Mouse (Mus musculus): Measurements from ENCODE around the gene F11r. TPM values are rescaled to one million over a fixed set of nuclear protein-coding genes. Genes with fewer than 3 reads are reported as not detected.
"Not testable (repeated sequence)": the region's sequence is repeated elsewhere in the genome, so short reads cannot be mapped to it uniquely, and the experiment has no call there.

F11r gene
- polyA plus RNA-seq, 1 experiment from 2014 or later = 9.4 TPM

DNA sequence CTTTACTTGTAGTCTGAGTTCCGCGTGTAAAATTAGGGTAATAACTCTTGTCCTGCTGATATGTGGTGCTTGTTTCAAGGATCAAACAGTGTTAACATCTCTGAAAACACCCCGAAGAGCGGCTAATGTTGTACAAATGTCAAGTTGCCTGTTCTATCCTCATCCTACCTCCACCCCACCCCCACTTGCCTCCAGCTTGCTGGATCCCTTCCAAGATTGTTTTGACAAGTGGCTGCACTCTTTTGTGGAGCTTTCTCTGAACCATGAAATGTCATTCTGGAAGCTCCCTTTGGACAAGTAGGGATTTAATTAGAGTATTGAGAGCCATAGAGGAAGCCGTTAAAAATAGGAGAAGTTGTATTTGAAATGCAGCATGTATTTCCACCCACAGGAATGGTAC, 22.5 kb downstream of the F11r start:
- H3K36me3 ChIP-seq (replicated peaks) = no peaks in the 10 kb centered on the region
- 0 out of 2 replicates have a peak overlapping the region, but pooled peaks have one; percentile 9 for H3K4me2 ChIP-seq
- no peak for ATAC-seq (replicated peaks)
- H3K9me3 ChIP-seq = no peaks in the 10 kb centered on the region
- H3K4me3 ChIP-seq = no peak overlapping the region
- WGBS = 53% methylated on average over 5 of the region's 5 CpGs
- H3K4me1 ChIP-seq = peaks cover 6% of the 10 kb centered on the region; the same call in 1 of the 2 replicates
- no peak overlapping the region for H3K9ac ChIP-seq
- no peak overlapping the region for H3K27ac ChIP-seq
- H3K27me3 ChIP-seq (replicated peaks) = no peaks in the 10 kb centered on the region

DNA sequence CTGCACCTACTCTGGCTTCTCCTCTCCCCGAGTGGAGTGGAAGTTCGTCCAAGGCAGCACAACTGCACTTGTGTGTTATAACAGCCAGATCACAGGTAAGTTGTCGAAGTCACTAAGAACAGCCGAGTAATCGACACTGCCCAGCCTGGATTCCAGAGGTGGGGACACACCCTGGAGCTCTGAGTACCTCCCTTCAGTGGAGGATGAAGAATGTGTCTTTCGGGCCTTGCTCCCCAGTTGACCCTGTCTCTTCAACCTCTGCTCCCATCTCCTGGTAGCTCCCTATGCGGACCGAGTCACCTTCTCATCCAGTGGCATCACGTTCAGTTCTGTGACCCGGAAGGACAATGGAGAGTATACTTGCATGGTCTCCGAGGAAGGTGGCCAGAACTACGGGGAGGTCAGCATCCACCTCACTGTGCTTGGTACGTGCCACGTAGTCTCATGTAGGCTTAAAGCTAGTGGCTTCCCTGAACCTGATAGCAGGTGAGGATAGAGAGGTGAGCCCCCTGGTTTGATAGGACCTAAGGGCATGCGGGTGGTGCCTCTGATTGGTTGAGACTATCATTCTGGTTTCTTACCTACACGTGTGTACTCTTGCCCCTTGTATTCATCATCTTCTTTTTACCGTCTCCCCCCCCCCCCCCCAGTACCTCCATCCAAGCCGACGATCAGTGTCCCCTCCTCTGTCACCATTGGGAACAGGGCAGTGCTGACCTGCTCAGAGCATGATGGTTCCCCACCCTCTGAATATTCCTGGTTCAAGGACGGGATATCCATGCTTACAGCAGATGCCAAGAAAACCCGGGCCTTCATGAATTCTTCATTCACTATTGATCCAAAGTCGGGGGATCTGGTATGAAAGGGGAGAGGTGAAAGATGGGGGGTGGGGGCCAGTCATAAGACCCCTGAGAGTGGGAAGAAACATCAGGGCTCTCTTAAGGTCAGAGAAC, 23.5 kb downstream of the F11r start:
- Histone ChIP-seq H3K27ac (no peak overlapping the region), H3K4me3 (no peak overlapping the region), H3K36me3 (replicated peaks) (no peaks in the 10 kb centered on the region), H3K9ac (no peak overlapping the region), H3K4me2 (no peak overlapping the region), H3K9me3 (no peaks in the 10 kb centered on the region), H3K27me3 (replicated peaks) (no peaks in the 10 kb centered on the region), H3K4me1 (peaks cover 6% of the 10 kb centered on the region; the same call in 1 of the 2 replicates)
- WGBS = 92% methylated on average over 22 of the region's 22 CpGs
- ATAC-seq (replicated peaks) = no peak

GRCm38 (mm10) chr1:171463133-171463532, 25.8 kb downstream of the F11r start:
- no peaks in the 10 kb centered on the region for H3K9me3 ChIP-seq
- no peak overlapping the region for H3K4me2 ChIP-seq
- ATAC-seq (replicated peaks) = no peak
- no peaks in the 10 kb centered on the region for H3K27me3 ChIP-seq (replicated peaks)
- WGBS = 90% methylated on average over 3 of the region's 3 CpGs
- H3K4me3 ChIP-seq = no peak overlapping the region
- peaks cover 6% of the 10 kb centered on the region; the same call in 1 of the 2 replicates for H3K4me1 ChIP-seq
- no peak overlapping the region for H3K27ac ChIP-seq
- no peaks in the 10 kb centered on the region for H3K36me3 ChIP-seq (replicated peaks)
- H3K9ac ChIP-seq = no peak overlapping the region

DNA sequence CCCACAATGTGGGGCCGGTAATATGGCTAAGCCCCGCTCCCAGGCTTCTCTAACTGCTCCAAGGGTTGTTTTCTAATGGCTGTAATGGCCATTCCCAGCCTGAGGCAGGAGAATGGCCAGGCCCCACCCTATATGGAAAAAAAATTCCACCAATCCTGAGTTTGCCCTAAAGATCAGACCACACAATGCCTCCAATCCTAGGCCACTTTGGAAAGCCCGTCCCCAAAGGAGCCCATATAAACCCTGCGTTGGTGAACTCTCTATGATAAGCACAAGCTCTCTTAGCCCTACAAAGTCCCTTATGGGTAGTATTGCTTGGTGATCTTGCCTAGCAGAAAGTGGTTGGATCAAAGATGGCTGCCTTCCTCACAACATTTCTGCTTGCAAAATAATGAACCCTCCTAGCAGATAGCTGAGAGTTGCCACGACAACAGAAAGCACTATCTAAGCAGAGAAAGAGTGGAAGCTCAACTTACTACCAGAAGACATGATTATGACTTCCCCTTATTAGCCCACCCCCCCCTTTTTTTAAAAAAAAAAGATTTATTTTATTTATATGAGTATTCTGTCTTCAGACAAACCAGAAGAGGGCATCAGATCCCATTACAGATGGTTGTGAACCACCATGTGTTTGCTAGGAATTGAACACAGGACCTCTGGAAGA, 28.5 kb downstream of the F11r start:
- no peak overlapping the region for H3K27ac ChIP-seq
- no peaks in the 10 kb centered on the region for H3K27me3 ChIP-seq (replicated peaks)
- no peak for ATAC-seq (replicated peaks)
- WGBS = 90% methylated on average over 5 of the region's 5 CpGs
- no peak overlapping the region for H3K4me2 ChIP-seq
- no peaks in the 10 kb centered on the region for H3K9me3 ChIP-seq
- no peak overlapping the region for H3K9ac ChIP-seq
- H3K4me1 ChIP-seq = no peaks in the 10 kb centered on the region
- no peaks in the 10 kb centered on the region for H3K36me3 ChIP-seq (replicated peaks)
- H3K4me3 ChIP-seq = no peak overlapping the region

- no peaks in the 10 kb centered on the region for H3K9me3 ChIP-seq
- H3K4me2 ChIP-seq = no peak overlapping the region
- ATAC-seq (replicated peaks) = no peak
- no peak overlapping the region for H3K27ac ChIP-seq
- H3K4me3 ChIP-seq = no peak overlapping the region
- no peaks in the 10 kb centered on the region for H3K27me3 ChIP-seq (replicated peaks)
- H3K36me3 ChIP-seq (replicated peaks) = no peaks in the 10 kb centered on the region
- H3K4me1 ChIP-seq = no peaks in the 10 kb centered on the region
- H3K9ac ChIP-seq = no peak overlapping the region
- WGBS = 80% methylated on average over 4 of the region's 4 CpGs
Observed at GRCm38 (mm10) chr1:171466565-171466964, 29.2 kb downstream of the F11r start.

DNA sequence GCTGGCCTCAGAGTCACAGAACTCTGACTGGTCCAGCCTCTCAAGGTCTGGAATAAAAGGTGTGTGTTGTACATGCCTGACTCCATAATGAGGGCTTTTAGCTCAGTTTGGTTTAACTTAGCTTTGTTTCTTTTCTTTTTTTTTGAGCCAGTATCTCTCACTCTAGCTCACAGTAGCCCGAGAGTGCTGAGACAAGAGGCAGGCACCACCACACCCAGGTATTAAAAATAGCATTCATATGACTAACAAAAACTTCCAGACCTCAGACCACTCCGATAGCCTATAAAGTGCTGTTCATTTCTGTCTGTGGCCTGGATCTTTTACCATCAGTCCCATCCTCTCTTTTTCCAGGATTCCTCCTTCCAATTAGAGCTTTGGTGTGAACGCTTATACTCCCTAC, 32.3 kb downstream of the F11r start:
- 92% methylated on average over 3 of the region's 3 CpGs for WGBS
- no peaks in the 10 kb centered on the region for H3K9me3 ChIP-seq

GRCm38 (mm10) chr1:171470371-171470871, 33.1 kb downstream of the F11r start:
- no peak overlapping the region for H3K27ac ChIP-seq
- H3K4me3 ChIP-seq = no peak overlapping the region
- no peak overlapping the region for H3K9ac ChIP-seq
- H3K4me1 ChIP-seq = no peaks in the 10 kb centered on the region
- H3K9me3 ChIP-seq = no peaks in the 10 kb centered on the region
- WGBS = 33% methylated on average over 7 of the region's 7 CpGs
- no peaks in the 10 kb centered on the region for H3K27me3 ChIP-seq (replicated peaks)
- H3K4me2 ChIP-seq = no peak overlapping the region
- no peaks in the 10 kb centered on the region for H3K36me3 ChIP-seq (replicated peaks)
- no peak for ATAC-seq (replicated peaks)

More for the DNA sequence above, 32.3 kb downstream of the F11r start:
- Histone ChIP-seq H3K27me3 (replicated peaks) (no peaks in the 10 kb centered on the region), H3K4me3 (no peak overlapping the region), H3K9ac (no peak overlapping the region), H3K4me2 (no peak overlapping the region), H3K4me1 (no peaks in the 10 kb centered on the region), H3K36me3 (replicated peaks) (no peaks in the 10 kb centered on the region), H3K27ac (no peak overlapping the region)
- ATAC-seq (replicated peaks) = no peak

- H3K4me3 ChIP-seq = no peak overlapping the region
- no peaks in the 10 kb centered on the region for H3K9me3 ChIP-seq
- H3K27me3 ChIP-seq (replicated peaks) = no peaks in the 10 kb centered on the region
- H3K27ac ChIP-seq = no peak overlapping the region
- no peak overlapping the region for H3K9ac ChIP-seq
- no peak for ATAC-seq (replicated peaks)
- H3K4me2 ChIP-seq = no peak overlapping the region
- no peaks in the 10 kb centered on the region for H3K4me1 ChIP-seq
- WGBS = 87% methylated on average over 5 of the region's 5 CpGs
- no peaks in the 10 kb centered on the region for H3K36me3 ChIP-seq (replicated peaks)
Observed at GRCm38 (mm10) chr1:171470896-171471295, 33.6 kb downstream of the F11r start.

DNA sequence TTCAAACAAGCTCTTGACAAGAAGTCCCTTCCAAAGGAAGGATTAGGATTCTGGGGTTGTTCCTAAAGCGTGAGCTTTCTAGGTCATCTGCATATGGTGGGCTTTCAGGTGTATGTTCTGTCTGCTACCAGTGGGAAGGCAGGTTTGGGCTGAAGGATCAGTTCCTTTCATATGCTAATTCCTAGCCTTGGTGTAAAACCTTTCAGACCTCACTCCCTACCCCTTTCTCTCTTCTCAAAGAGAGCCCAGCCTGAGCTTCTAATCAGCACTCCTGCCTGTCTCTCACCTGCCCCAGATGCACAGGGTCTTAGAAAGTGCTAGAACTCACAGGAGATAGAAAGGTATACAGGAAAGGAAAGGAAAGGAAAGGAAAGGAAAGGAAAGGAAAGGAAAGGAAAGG, 34.1 kb downstream of the F11r start:
- H3K4me3 ChIP-seq = no peak overlapping the region
- no peak overlapping the region for H3K27ac ChIP-seq
- H3K9me3 ChIP-seq = no peaks in the 10 kb centered on the region
- no peaks in the 10 kb centered on the region for H3K27me3 ChIP-seq (replicated peaks)
- no peak overlapping the region for H3K4me2 ChIP-seq
- H3K36me3 ChIP-seq (replicated peaks) = no peaks in the 10 kb centered on the region
- no peak overlapping the region for H3K9ac ChIP-seq
- WGBS = 44% methylated on average over 1 of the region's 1 CpGs
- no peak for ATAC-seq (replicated peaks)
- no peaks in the 10 kb centered on the region for H3K4me1 ChIP-seq

DNA sequence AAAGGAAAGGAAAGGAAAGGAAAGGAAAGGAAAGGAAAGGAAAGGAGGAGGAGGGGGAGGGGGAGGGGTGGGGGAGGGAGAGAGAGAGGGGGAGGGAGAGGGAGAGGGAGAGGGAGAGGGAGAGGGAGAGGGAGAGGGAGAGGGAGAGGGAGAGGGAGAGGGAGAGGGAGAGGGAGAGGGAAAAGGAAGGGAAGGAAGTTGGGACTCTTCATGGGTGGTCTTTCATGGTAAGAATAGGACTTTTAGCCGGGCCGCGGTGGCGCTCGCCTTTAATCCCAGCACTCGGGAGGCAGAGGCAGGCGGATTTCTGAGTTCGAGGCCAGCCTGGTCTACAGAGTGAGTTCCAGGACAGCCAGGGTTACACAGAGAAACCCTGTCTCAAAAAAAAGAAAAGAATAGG, 34.6 kb downstream of the F11r start:
- not testable (repeated sequence) for H3K4me1 ChIP-seq; H3K27ac ChIP-seq; ATAC-seq (replicated peaks); H3K9me3 ChIP-seq; H3K9ac ChIP-seq; H3K36me3 ChIP-seq (replicated peaks); H3K27me3 ChIP-seq (replicated peaks); H3K4me3 ChIP-seq; H3K4me2 ChIP-seq
- 88% methylated on average over 8 of the region's 8 CpGs for WGBS

DNA sequence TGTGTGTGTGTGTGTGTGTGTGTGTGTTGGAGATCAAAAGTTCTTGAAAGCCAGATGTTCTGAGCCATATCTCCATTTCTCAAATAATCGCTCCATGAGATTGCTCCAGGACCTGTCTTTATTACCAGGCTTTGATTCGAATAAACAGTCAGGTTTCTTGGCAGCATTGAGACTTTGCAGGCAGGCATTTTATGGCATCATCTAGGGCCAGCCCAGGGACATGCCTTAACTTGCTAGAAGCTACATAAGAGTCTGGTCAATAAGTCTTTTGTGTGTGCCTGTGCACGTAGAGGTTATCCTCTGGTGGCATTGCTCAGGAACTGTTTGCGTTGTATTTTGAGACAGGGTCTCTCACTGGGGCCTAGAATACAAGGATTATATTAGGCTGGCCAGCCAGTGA, 36.2 kb downstream of the F11r start:
- Histone ChIP-seq H3K9ac (no peak overlapping the region), H3K4me2 (no peak overlapping the region), H3K9me3 (no peaks in the 10 kb centered on the region), H3K27ac (no peak overlapping the region), H3K4me1 (no peaks in the 10 kb centered on the region), H3K4me3 (no peak overlapping the region), H3K27me3 (replicated peaks) (no peaks in the 10 kb centered on the region), H3K36me3 (replicated peaks) (no peaks in the 10 kb centered on the region)
- WGBS = 80% methylated on average over 4 of the region's 4 CpGs
- no peak for ATAC-seq (replicated peaks)

GRCm38 (mm10) chr1:171473920-171474640, 36.7 kb downstream of the F11r start:
- Histone ChIP-seq H3K4me1 (no peaks in the 10 kb centered on the region), H3K27me3 (replicated peaks) (no peaks in the 10 kb centered on the region), H3K36me3 (replicated peaks) (no peaks in the 10 kb centered on the region), H3K9ac (no peak overlapping the region), H3K4me2 (no peak overlapping the region), H3K4me3 (no peak overlapping the region), H3K27ac (no peak overlapping the region), H3K9me3 (no peaks in the 10 kb centered on the region)
- 80% methylated on average over 9 of the region's 9 CpGs for WGBS
- ATAC-seq (replicated peaks) = no peak
